Mouse (Mus musculus) urinary bladder, postnatal 36 days (tissue): ENCODE measurements around the gene Mief2.
A peak's percentile ranks its signal among the peaks of the same experiment; 100 is the strongest.

ENCODE experiments used
- DNase-seq, 2 experiments: peaks; one replicate each; pipeline ENCODE4 v3.0.0; 2022; ENCODE audit warnings: low spot score in 2 of 2, mixed read lengths in 1 of 2

Mief2 gene

DNA sequence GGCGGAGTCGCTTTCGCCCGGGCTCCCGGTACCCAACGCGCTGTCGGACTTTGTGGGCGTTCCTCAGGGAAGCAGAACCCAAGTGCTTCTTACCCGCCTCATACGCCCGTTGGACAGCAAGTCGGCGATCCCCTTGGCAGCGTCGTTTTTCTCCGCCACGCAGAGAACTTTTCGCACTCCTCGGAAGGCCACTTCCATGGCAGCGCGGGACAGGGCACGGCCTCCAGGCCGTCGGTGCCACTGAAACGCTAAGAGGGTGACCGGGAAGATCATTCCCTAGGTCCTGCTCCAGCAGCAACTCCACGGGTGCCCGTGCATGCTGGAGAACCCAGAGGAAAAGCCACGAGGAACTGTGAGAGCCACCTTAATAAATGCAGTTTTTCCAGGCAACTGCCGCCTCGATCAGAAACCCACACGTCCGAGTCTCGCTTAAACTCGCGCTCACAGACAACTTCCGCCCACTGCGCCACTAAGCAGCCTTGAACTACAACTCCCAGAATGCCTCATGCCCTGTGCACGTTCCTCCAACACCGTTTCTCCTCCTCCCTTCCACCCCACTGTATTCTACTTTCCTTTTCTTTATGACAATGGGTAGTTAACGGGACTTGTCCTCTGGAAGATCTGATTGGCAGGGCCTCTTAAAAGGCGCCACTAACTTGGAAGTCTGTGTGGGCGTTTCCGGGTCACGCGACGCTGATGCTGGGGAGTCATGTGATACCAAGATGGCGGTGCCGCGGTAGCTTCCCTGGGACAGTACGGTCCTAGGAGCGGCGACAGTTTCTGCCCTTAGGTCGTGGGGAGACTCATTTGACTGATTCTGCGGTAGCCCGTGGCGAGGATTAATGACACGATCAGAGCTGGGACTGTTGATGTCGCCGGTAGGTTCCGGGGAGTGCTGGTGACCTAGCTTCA, 48.9 kb downstream of the Mief2 start, which contains the start of the genes Top3a and Smcr8:
Gene Top3a, minus strand, starts transcription at position 537 of the 912 bp plus-strand sequence.
Gene Smcr8, plus strand, starts transcription at position 696 of the 912 bp plus-strand sequence.
- DNase-seq, result peak; percentile 82

GRCm38 (mm10) chr11:60777801-60778370, 49.7 kb downstream of the Mief2 start:
- DNase-seq, result no peak

GRCm38 (mm10) chr11:60779673-60780189, 51.5 kb downstream of the Mief2 start:
- no peak for DNase-seq
